Mouse (Mus musculus): ENCODE measurements at regions not wholly inside any gene's neighbourhood (a gene's known extent, or its start where the extent isn't known, plus 50 kb on each side); places are given as distances from the start of the nearest gene placed in this dataset.
"Not testable (repeated sequence)": the region's sequence is repeated elsewhere in the genome, so short reads cannot be mapped to it uniquely, and the experiment has no call there.

- not testable (repeated sequence) for H3K27me3 ChIP-seq (ENCODE audit: control insufficient read depth, insufficient read depth, low read length); H3K36me3 ChIP-seq (ENCODE audit: control insufficient read depth, insufficient read depth, low read length); H3K9ac ChIP-seq (ENCODE audit: low read length); H3K4me3 ChIP-seq (ENCODE audit: low read depth, low read length); ATAC-seq (ENCODE audit: low FRiP score, low TSS enrichment); DNase-seq (ENCODE audit: low spot score); H3K9me3 ChIP-seq (ENCODE audit: control insufficient read depth, low read length); H3K4me1 ChIP-seq (replicated peaks; ENCODE audit: control insufficient read depth, insufficient read depth); H3K4me2 ChIP-seq (replicated peaks; ENCODE audit: low read depth)
- 41% methylated on average over 9 of the region's 10 CpGs for WGBS
- peak; percentile 18 for TF ChIP-seq CTCF (IDR thresholded peaks at IDR 0.05; ENCODE audit: low read depth)
- H3K27ac ChIP-seq (replicated peaks), result 0 out of 2 replicates have a peak overlapping the region, but pooled peaks have one; percentile 61
Observed at GRCm38 (mm10) chr14:89609666-89610448, 1138.7 kb upstream of the Pcdh20 start.

GRCm38 (mm10) chr14:89607550-89607949 is 1136.4 kb upstream of the Pcdh20 start:
- Histone ChIP-seq H3K4me3 (ENCODE audit: low read depth, low read length) (no peak overlapping the region), H3K4me2 (replicated peaks; ENCODE audit: low read depth) (no peak overlapping the region), H3K27ac (replicated peaks) (no peak overlapping the region), H3K9me3 (ENCODE audit: control insufficient read depth, low read length) (no peaks in the 10 kb centered on the region), H3K36me3 (ENCODE audit: control insufficient read depth, insufficient read depth, low read length) (no peaks in the 10 kb centered on the region), H3K4me1 (replicated peaks; ENCODE audit: control insufficient read depth, insufficient read depth) (no peaks in the 10 kb centered on the region), H3K9ac (ENCODE audit: low read length) (no peak overlapping the region), H3K27me3 (ENCODE audit: control insufficient read depth, insufficient read depth, low read length) (no peaks in the 10 kb centered on the region)
- no peak for TF ChIP-seq EP300 (optimal IDR thresholded peaks at IDR 0.05)
- TF ChIP-seq CTCF (IDR thresholded peaks at IDR 0.05; ENCODE audit: low read depth), result no peak
- DNase-seq (ENCODE audit: low spot score) (no peak), ATAC-seq (ENCODE audit: low FRiP score, low TSS enrichment) (no peak)
- 78% methylated on average over 1 of the region's 1 CpGs for WGBS

GRCm38 (mm10) chr14:89597812-89598211 is 1126.6 kb upstream of the Pcdh20 start:
- Histone ChIP-seq H3K4me2 (replicated peaks; ENCODE audit: low read depth) (no peak overlapping the region), H3K27me3 (ENCODE audit: control insufficient read depth, insufficient read depth, low read length) (no peaks in the 10 kb centered on the region), H3K4me3 (ENCODE audit: low read depth, low read length) (no peak overlapping the region), H3K27ac (replicated peaks) (no peak overlapping the region), H3K36me3 (ENCODE audit: control insufficient read depth, insufficient read depth, low read length) (no peaks in the 10 kb centered on the region), H3K9me3 (ENCODE audit: control insufficient read depth, low read length) (no peaks in the 10 kb centered on the region), H3K9ac (ENCODE audit: low read length) (no peak overlapping the region), H3K4me1 (replicated peaks; ENCODE audit: control insufficient read depth, insufficient read depth) (no peaks in the 10 kb centered on the region)
- TF ChIP-seq EP300 (optimal IDR thresholded peaks at IDR 0.05) (no peak), CTCF (IDR thresholded peaks at IDR 0.05; ENCODE audit: low read depth) (no peak)
- ATAC-seq (ENCODE audit: low FRiP score, low TSS enrichment), result no peak
- DNase-seq (ENCODE audit: low spot score), result no peak
- 68% methylated on average over 1 of the region's 1 CpGs for whole genome bisulfite sequencing

GRCm38 (mm10) chr14:89573576-89573975 is 1102.4 kb upstream of the Pcdh20 start:
- Histone ChIP-seq H3K4me1 (replicated peaks; ENCODE audit: control insufficient read depth, insufficient read depth) (no peaks in the 10 kb centered on the region), H3K36me3 (ENCODE audit: control insufficient read depth, insufficient read depth, low read length) (no peaks in the 10 kb centered on the region), H3K27me3 (ENCODE audit: control insufficient read depth, insufficient read depth, low read length) (no peaks in the 10 kb centered on the region), H3K4me2 (replicated peaks; ENCODE audit: low read depth) (no peak overlapping the region), H3K27ac (replicated peaks) (no peak overlapping the region), H3K9ac (ENCODE audit: low read length) (no peak overlapping the region), H3K4me3 (ENCODE audit: low read depth, low read length) (no peak overlapping the region), H3K9me3 (ENCODE audit: control insufficient read depth, low read length) (no peaks in the 10 kb centered on the region)
- WGBS, result 77% methylated on average over 3 of the region's 3 CpGs
- ATAC-seq (ENCODE audit: low FRiP score, low TSS enrichment) (no peak), DNase-seq (ENCODE audit: low spot score) (no peak)
- TF ChIP-seq CTCF (IDR thresholded peaks at IDR 0.05; ENCODE audit: low read depth), result no peak
- TF ChIP-seq EP300 (optimal IDR thresholded peaks at IDR 0.05), result no peak

DNA sequence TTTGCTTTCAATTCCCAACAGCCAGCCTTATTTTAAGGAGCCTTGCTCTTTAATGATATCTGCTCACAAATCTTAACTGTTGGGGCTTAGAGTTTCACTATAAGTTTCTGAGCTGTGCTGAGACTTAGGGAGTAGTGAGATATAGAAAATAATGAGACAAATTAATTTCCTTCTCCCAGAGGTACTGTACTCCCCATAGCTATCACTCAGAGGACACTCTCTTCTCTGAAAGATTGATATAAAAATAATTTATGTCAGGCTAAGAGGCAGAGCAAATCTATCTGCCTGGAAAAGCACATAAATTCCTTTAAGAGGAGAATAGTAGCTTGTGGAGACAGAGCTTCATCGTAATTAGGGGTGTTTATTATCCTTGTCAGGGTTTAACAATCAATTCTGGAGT is 1100.5 kb upstream of the Pcdh20 start:
- 35% methylated on average over 1 of the region's 1 CpGs for WGBS
- Histone ChIP-seq H3K4me3 (ENCODE audit: low read depth, low read length) (no peak overlapping the region), H3K4me2 (replicated peaks; ENCODE audit: low read depth) (no peak overlapping the region), H3K27me3 (ENCODE audit: control insufficient read depth, insufficient read depth, low read length) (no peaks in the 10 kb centered on the region), H3K4me1 (replicated peaks; ENCODE audit: control insufficient read depth, insufficient read depth) (no peaks in the 10 kb centered on the region), H3K36me3 (ENCODE audit: control insufficient read depth, insufficient read depth, low read length) (no peaks in the 10 kb centered on the region), H3K27ac (replicated peaks) (no peak overlapping the region), H3K9me3 (ENCODE audit: control insufficient read depth, low read length) (no peaks in the 10 kb centered on the region), H3K9ac (ENCODE audit: low read length) (no peak overlapping the region)
- ATAC-seq (ENCODE audit: low FRiP score, low TSS enrichment), result no peak
- TF ChIP-seq EP300 (optimal IDR thresholded peaks at IDR 0.05), result no peak
- DNase-seq (ENCODE audit: low spot score), result no peak

GRCm38 (mm10) chr14:89559822-89560477 is 1088.8 kb upstream of the Pcdh20 start:
- Histone ChIP-seq H3K27me3 (ENCODE audit: control insufficient read depth, insufficient read depth, low read length) (no peaks in the 10 kb centered on the region), H3K9ac (ENCODE audit: low read length) (no peak overlapping the region), H3K27ac (replicated peaks) (no peak overlapping the region), H3K4me3 (ENCODE audit: low read depth, low read length) (no peak overlapping the region), H3K4me1 (replicated peaks; ENCODE audit: control insufficient read depth, insufficient read depth) (no peaks in the 10 kb centered on the region), H3K4me2 (replicated peaks; ENCODE audit: low read depth) (no peak overlapping the region), H3K36me3 (ENCODE audit: control insufficient read depth, insufficient read depth, low read length) (no peaks in the 10 kb centered on the region), H3K9me3 (ENCODE audit: control insufficient read depth, low read length) (no peaks in the 10 kb centered on the region)
- 44% methylated on average over 3 of the region's 3 CpGs for WGBS
- ATAC-seq (ENCODE audit: low FRiP score, low TSS enrichment), result no peak
- no peak for DNase-seq (ENCODE audit: low spot score)
- TF ChIP-seq EP300 (optimal IDR thresholded peaks at IDR 0.05) (no peak), CTCF (IDR thresholded peaks at IDR 0.05; ENCODE audit: low read depth) (no peak)

Measured in stomach, postnatal 0 days (tissue).